Mouse (Mus musculus) urinary bladder, postnatal 4 days (tissue): ENCODE measurements at regions not wholly inside any gene's neighbourhood (a gene's known extent, or its start where the extent isn't known, plus 50 kb on each side); places are given as distances from the start of the nearest gene placed in this dataset.
"Not testable (repeated sequence)": the region's sequence is repeated elsewhere in the genome, so short reads cannot be mapped to it uniquely, and the experiment has no call there.

Experiments used
- DNase-seq, 2 experiments: peaks; one replicate each; pipeline ENCODE4 v3.0.0; 2021 to 2022; ENCODE audit warnings: low spot score in 2 of 2

GRCm38 (mm10) chr4:21464456-21464855 lies 221.3 kb downstream of the Prdm13 start:
- DNase-seq, result no peak

DNA sequence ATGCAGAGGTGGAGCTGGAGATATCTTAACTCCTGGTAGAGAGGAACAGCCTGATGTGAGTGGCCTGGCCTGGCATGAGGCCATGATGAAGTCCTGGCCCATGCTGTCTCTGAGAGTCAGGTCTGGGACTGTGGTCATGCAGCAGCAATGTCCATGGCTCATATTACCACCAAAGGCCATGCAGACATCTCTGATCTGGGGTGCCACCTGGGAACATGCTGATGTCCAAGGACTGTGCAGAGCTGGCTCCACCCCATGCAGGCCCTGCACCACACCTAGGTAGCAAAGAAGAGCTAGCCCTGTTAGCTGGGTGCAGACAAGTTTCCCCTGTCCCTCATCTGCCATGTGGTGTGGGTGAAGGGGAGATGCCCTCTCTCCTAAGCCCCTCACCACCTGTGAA lies 244.5 kb downstream of the Prdm13 start:
- no peak for DNase-seq

GRCm38 (mm10) chr4:21436710-21437109 lies 249.1 kb downstream of the Prdm13 start:
- no peak for DNase-seq

DNA sequence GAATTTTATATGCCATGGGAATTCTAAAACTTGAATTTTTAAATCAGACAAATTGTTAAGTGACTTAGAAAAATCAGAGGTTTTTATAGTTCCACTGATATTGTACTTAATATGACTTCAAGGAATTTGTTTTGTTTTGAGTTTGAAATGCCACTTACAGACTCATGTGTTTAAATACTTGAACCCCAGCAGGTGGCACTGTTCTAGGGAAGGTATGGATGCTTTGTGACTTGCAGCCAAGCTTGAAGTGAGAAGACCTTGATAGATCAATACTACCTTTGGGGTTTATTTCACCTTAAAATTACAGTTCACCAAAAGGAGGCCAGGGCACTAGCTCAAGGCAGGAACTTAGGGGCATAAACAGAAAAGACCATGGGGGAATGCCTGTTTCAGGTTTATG lies 277.9 kb downstream of the Prdm13 start:
- no peak for DNase-seq

DNA sequence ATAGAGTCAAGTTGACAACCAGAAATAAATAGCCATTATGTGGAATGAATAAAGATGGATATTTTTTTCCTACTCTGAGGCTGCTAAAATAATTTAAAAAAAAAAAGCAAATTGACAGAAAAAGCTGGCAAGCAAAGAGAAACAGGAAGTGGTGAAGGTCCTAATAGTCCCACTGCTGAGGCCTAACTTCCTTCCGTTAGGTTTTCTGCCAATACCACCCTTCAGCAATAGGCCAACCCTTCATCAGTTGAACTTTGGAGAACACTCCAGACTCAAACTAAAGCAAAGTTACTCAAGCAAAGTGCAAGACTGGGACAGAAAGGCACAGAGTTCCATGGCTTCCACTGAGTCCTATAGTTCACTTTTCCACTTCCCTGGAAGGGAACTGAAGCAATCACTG lies 316.4 kb downstream of the Prdm13 start:
- DNase-seq, result no peak

DNA sequence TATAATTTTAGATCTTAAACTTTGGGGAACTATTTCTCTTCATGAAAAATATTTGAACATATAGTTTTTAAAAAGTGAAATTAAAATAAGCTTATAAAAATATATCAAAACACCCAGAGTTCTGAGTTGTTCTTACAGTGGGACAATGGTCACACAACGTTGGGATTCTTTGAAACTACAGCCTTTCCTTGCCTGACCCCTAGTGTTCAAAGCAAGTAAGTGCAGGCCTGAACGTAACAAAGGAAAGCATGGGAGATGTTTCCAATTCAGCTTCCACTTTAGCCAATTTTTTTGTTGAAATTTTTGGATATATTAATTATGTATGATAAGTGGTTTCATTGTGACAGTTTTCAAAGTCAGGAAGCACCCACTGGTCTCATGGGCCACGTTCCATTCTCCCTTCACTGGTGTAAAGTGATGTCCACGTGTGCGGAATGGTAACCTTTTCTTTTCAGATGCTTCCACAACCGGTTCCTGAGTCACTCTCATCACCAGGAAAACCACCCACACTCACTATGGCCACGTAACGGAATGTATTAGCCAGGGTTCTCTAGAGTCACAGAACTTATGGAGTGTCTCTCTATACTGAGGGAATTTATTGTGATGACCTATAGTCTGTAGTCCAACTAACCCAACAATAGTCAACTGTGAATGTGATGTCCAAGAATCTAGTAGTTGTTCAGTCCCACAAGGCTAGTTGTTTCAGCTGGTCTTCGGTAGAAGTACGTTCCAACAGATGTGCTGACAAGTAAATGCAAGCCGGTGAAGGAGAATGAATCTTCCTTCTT lies 317.3 kb downstream of the Prdm13 start:
- DNase-seq, result no peak

- no peak for DNase-seq
Observed at GRCm38 (mm10) chr4:21321769-21322168, 364.0 kb downstream of the Prdm13 start.

GRCm38 (mm10) chr4:21309239-21309638 lies 376.5 kb downstream of the Prdm13 start:
- DNase-seq, result not testable (repeated sequence)

- DNase-seq, result no peak
Observed at GRCm38 (mm10) chr4:21307476-21308011, 378.2 kb downstream of the Prdm13 start.

- no peak for DNase-seq
Observed at GRCm38 (mm10) chr4:21300141-21300540, 385.6 kb downstream of the Prdm13 start.

DNA sequence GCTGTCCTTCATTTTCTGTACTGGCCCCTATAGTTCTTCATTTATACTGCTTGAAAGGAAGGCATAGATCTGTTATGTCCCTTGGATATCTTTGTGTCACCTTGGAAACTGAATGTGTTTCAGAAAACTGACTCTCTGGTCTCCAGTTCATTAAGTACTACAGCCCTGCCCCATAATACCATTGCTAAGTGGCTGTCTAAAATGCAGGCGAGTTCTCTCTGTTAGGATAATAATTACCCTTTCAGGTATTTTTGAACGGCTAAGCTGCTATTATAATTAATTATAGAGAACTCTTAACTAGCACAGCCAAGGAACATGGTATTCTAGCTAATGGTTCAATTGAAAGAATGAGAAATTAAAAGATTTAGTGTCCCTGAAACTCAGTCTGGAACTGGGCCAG lies 418.5 kb downstream of the Prdm13 start:
- no peak for DNase-seq

- DNase-seq, result no peak
Observed at GRCm38 (mm10) chr4:21266886-21267285, 418.9 kb downstream of the Prdm13 start.

- no peak for DNase-seq
Observed at GRCm38 (mm10) chr4:21250396-21250795, 435.4 kb downstream of the Prdm13 start.

DNA sequence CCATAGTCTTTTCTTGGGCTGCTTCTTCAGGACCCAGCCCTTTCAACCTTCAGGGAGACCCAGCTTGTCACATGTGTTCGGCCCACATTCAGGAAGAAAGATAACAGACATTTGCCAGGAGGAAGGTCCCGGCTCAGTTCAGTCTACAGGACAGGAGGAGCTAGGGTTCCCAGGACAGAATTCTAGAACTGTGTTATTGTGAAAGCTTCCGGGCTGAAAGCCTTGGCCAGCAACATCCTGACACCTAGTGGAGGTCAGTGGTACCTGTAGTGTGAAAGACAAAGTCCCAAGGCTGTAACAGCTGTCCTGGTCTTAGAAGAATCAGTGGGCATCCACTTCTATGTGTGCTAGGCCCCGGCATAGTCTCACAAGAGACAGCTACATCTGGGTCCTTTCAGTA lies 463.1 kb downstream of the Prdm13 start:
- DNase-seq, result peak; percentile 21 to 58

DNA sequence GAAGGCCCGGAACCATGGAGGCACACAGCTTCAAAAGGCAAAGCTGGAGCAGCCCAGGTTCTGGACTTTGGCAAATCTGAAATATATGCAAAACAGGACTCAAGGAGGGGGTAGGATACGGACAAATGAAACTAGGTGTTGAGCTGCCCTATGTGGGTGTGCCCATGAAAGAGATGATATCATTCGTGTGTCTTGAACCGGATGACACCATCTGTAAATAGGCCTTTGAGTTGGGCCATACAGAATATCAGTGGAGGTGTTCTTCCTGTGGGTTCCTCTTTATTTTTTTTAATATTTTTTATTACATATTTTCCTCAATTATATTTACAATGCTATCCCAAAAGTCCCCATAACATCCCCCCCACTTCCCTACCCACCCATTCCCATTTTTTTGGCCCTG lies 478.1 kb downstream of the Prdm13 start:
- no peak for DNase-seq

DNA sequence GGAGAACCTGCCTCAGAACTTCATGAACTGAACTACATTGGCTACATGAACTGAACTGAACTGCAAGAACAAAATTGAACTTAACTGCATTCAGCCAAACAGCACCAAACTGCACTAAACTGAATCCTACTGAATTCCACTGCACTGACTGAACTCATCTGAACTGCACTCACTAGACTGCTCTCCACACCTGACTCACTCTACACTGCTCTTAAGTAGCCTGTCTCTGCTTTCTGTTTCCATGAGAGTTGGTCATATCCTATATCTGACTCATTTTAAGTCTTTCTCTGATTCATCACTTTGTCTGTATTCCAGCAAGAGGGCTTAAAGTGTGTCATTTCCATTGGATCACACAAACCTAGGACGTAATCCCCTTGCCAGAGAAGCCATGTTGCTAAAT lies 490.1 kb downstream of the Prdm13 start:
- no peak for DNase-seq

DNA sequence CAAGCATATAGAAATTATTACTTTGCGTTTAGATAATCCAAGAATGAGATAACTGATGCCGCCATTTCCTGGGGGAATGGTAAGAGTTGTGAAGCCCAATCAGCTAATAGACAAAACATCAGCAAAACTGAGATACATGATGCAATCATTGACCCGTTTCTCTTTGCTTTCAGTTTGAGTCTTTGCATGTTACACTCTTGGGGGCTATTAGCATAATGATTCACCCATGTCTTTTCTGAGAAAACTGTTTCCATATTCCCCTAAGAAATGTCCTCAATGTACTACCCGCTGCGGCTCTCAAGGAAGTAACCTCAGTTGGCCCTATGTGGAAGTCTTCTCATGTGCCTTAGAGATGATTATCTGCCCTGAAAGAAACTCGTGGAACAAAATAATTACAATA lies 512.0 kb downstream of the Prdm13 start:
- DNase-seq, result no peak

GRCm38 (mm10) chr4:21173019-21173418 lies 512.7 kb downstream of the Prdm13 start:
- DNase-seq, result no peak

- DNase-seq, result no peak
Observed at GRCm38 (mm10) chr4:21170734-21171133, 515.0 kb downstream of the Prdm13 start.

DNA sequence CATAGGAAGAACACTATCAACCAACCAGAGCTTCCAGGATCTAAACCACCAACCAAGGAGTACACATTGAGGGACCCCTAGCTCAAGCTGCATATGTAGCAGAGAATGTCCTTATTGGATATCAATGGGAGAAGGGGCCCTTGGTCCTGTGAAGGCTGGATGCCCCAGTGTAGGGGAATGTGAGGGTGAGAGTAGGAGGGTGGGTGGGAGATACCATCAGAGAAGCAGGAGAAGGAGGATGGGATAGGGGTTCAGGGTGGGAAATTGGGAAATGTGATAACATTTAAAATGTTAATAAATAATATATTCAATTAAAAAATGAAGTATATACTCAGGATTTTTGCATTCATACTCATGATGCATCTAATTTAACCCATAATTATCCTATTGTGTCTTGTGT lies 523.6 kb downstream of the Prdm13 start:
- no peak for DNase-seq

GRCm38 (mm10) chr4:21125892-21126291 lies 559.9 kb downstream of the Prdm13 start:
- no peak for DNase-seq

- no peak for DNase-seq
Observed at GRCm38 (mm10) chr4:21095741-21096140, 590.0 kb downstream of the Prdm13 start.

GRCm38 (mm10) chr4:21070198-21070785 lies 615.5 kb downstream of the Prdm13 start:
- DNase-seq, result no peak
